Mouse (Mus musculus) forebrain, postnatal 0 days (tissue): ENCODE data around the gene Mpdu1. TPM values are rescaled to one million over a fixed set of nuclear protein-coding genes. Genes with fewer than 3 reads are reported as not detected.
"Not testable (repeated sequence)": the region's sequence is repeated elsewhere in the genome, so short reads cannot be mapped to it uniquely, and the experiment has no call there.

Source experiments
- ATAC-seq: fragments of 200-750 bp; cut with Nextera tagmentation; 2 replicates; pipeline ENCODE4 v1.8.0; 2017; ENCODE audit warnings: mild to moderate bottlenecking, moderate library complexity
- DNase-seq: peaks from one replicate; pipeline ENCODE4 v3.0.0-alpha.2; 2015
- H3K27ac ChIP-seq: fragments of 300-500 bp; sonication (generic); 2 replicates; pipeline ENCODE4 v1.5.1; 2014; ENCODE audit warnings: low read depth, mild to moderate bottlenecking, antibody characterized with exemption, low read length, moderate library complexity, mixed read lengths
- H3K27me3 ChIP-seq: fragments of 300-500 bp; sonication (generic); 2 replicates; pipeline ENCODE4 v1.6.1; 2014; ENCODE audit warnings: mild to moderate bottlenecking, low read length, mixed read lengths; ENCODE audit not compliant: insufficient read depth
- H3K36me3 ChIP-seq: fragments of 300-500 bp; sonication (generic); 2 replicates; pipeline ENCODE4 v1.6.1; 2014; ENCODE audit warnings: mild to moderate bottlenecking, moderate library complexity; ENCODE audit not compliant: insufficient read depth
- H3K4me1 ChIP-seq: fragments of 300-500 bp; sonication (generic); 2 replicates; pipeline ENCODE4 v1.6.1; 2014; ENCODE audit warnings: antibody characterized with exemption; ENCODE audit not compliant: insufficient read depth
- H3K4me2 ChIP-seq: fragments of 300-500 bp; sonication (generic); 2 replicates; pipeline ENCODE4 v1.6.1; 2014; ENCODE audit warnings: low read depth, mild to moderate bottlenecking, moderate library complexity
- H3K4me3 ChIP-seq: fragments of 300-500 bp; sonication (generic); 2 replicates; pipeline ENCODE4 v1.5.1; 2014; ENCODE audit warnings: low read depth, low read length, mixed read lengths
- H3K9ac ChIP-seq: fragments of 300-500 bp; sonication (generic); 2 replicates; pipeline ENCODE4 v1.6.1; 2014; ENCODE audit warnings: mild to moderate bottlenecking
- H3K9me3 ChIP-seq: fragments of 300-500 bp; sonication (generic); 2 replicates; pipeline ENCODE4 v1.6.1; 2016; ENCODE audit warnings: low read length
- CTCF ChIP-seq: sonication (generic); IDR thresholded peaks from 2 replicates; pipeline ENCODE4 v1.5.1; 2016; ENCODE audit warnings: antibody characterized with exemption, control low read depth, low read depth
- WGBS: fragments of 180-500 bp; shearing (Covaris S2); extraction: QIAGEN DNeasy Blood & Tissue Kit; methylation state at CpG from one replicate; pipeline ENCODE4 v1.1.7; 2014; 5-methylcytosine and 5-hydroxymethylcytosine counted together
- polyA plus RNA-seq: library from polyadenylated mRNA; unstranded; fragments of >200 nt; fragmentation: Nextera tagmentation; extraction: Ambion mirVana; gene quantifications from 2 replicates; pipeline ENCODE4 v1.2.1, GENCODE M21; 2015
- total RNA-seq: library from RNA; depleted of rRNA; stranded (reverse); fragments of >200 nt; gene quantifications from 2 replicates; pipeline ENCODE4 v1.2.3, GENCODE M21; 2014

Gene Mpdu1
- total and polyA plus RNA-seq, 2 experiments from 2014 or later: 122 to 214 TPM

GRCm38 (mm10) chr11:69707480-69707847 lies 45.0 kb upstream of the Mpdu1 start:
- H3K9ac ChIP-seq: no peak overlapping the region
- WGBS: 93% methylated on average over 4 of the region's 4 CpGs
- TF ChIP-seq CTCF: no peak
- H3K27ac ChIP-seq: no peak overlapping the region
- no peaks in the 10 kb centered on the region for H3K27me3 ChIP-seq
- DNase-seq (no peak), ATAC-seq (no peak)
- no peak overlapping the region for H3K4me2 ChIP-seq
- H3K4me1 ChIP-seq: 0 out of 2 replicates have a peak, but pooled peaks cover 2% of the 10 kb centered on the region
- H3K9me3 ChIP-seq: no peaks in the 10 kb centered on the region
- no peaks in the 10 kb centered on the region for H3K36me3 ChIP-seq
- no peak overlapping the region for H3K4me3 ChIP-seq

GRCm38 (mm10) chr11:69706775-69707479 lies 44.5 kb upstream of the Mpdu1 start:
- Histone ChIP-seq H3K4me2 (no peak overlapping the region), H3K4me3 (no peak overlapping the region), H3K36me3 (no peaks in the 10 kb centered on the region), H3K27me3 (no peaks in the 10 kb centered on the region), H3K9ac (no peak overlapping the region), H3K27ac (no peak overlapping the region), H3K9me3 (no peaks in the 10 kb centered on the region), H3K4me1 (0 out of 2 replicates have a peak, but pooled peaks cover 2% of the 10 kb centered on the region)
- WGBS: 44% methylated on average over 6 of the region's 6 CpGs
- DNase-seq (no peak), ATAC-seq (no peak)
- no peak for TF ChIP-seq CTCF

- no peak for ATAC-seq
- WGBS: 50% methylated on average over 2 of the region's 2 CpGs
These were observed 42.2 kb upstream of the Mpdu1 start for GRCm38 (mm10) chr11:69704613-69705010.

GRCm38 (mm10) chr11:69703814-69704612 lies 41.6 kb upstream of the Mpdu1 start:
- H3K4me1 ChIP-seq: no peaks in the 10 kb centered on the region
- no peak for DNase-seq
- H3K4me2 ChIP-seq: no peak overlapping the region
- no peak for TF ChIP-seq CTCF
- H3K9ac ChIP-seq: no peak overlapping the region
- H3K36me3 ChIP-seq: no peaks in the 10 kb centered on the region
- no peak overlapping the region for H3K27ac ChIP-seq
- no peak overlapping the region for H3K4me3 ChIP-seq
- 65% methylated on average over 8 of the region's 8 CpGs for WGBS
- no peak for ATAC-seq
- H3K27me3 ChIP-seq: no peaks in the 10 kb centered on the region
- no peaks in the 10 kb centered on the region for H3K9me3 ChIP-seq

More at GRCm38 (mm10) chr11:69704613-69705010, 42.2 kb upstream of the Mpdu1 start:
- no peaks in the 10 kb centered on the region for H3K36me3 ChIP-seq
- no peak overlapping the region for H3K9ac ChIP-seq
- H3K4me2 ChIP-seq: no peak overlapping the region
- DNase-seq: no peak
- no peak for TF ChIP-seq CTCF
- no peak overlapping the region for H3K4me3 ChIP-seq
- H3K27ac ChIP-seq: no peak overlapping the region
- no peaks in the 10 kb centered on the region for H3K4me1 ChIP-seq
- H3K9me3 ChIP-seq: no peaks in the 10 kb centered on the region
- no peaks in the 10 kb centered on the region for H3K27me3 ChIP-seq

- H3K27ac ChIP-seq, ATAC-seq, H3K36me3 ChIP-seq, DNase-seq, H3K4me1 ChIP-seq, H3K4me2 ChIP-seq, H3K9me3 ChIP-seq, H3K4me3 ChIP-seq, H3K27me3 ChIP-seq, H3K9ac ChIP-seq: not testable (repeated sequence)
- 71% methylated on average over 2 of the region's 3 CpGs for WGBS
These were observed 40.9 kb upstream of the Mpdu1 start for GRCm38 (mm10) chr11:69703381-69703780.

- not testable (repeated sequence) for H3K4me1 ChIP-seq, H3K9me3 ChIP-seq, H3K4me3 ChIP-seq, H3K27ac ChIP-seq, H3K27me3 ChIP-seq, ATAC-seq, H3K4me2 ChIP-seq, H3K36me3 ChIP-seq, H3K9ac ChIP-seq, DNase-seq
- 95% methylated on average over 10 of the region's 10 CpGs for WGBS
These were observed 40.4 kb upstream of the Mpdu1 start for GRCm38 (mm10) chr11:69702886-69703285.

- Histone ChIP-seq H3K9ac (no peak overlapping the region), H3K4me1 (peaks cover 12% of the 10 kb centered on the region; the same call in 1 of the 2 replicates), H3K27ac (no peak overlapping the region), H3K4me2 (no peak overlapping the region), H3K9me3 (no peaks in the 10 kb centered on the region), H3K27me3 (no peaks in the 10 kb centered on the region), H3K4me3 (no peak overlapping the region), H3K36me3 (no peaks in the 10 kb centered on the region)
- TF ChIP-seq CTCF: no peak
- 86% methylated on average over 1 of the region's 1 CpGs for WGBS
- DNase-seq (no peak), ATAC-seq (no peak)
These were observed 37.2 kb upstream of the Mpdu1 start for GRCm38 (mm10) chr11:69699595-69699994.
